Mouse (Mus musculus) left cerebral cortex, postnatal 4 days (tissue): ENCODE data around the gene Ggn. TPM values are rescaled to one million over a fixed set of nuclear protein-coding genes. Genes with fewer than 3 reads are reported as not detected.
"Not testable (repeated sequence)": the region's sequence is repeated elsewhere in the genome, so short reads cannot be mapped to it uniquely, and the experiment has no call there.

Source experiments
- DNase-seq: peaks from one replicate; pipeline ENCODE4 v3.0.0-alpha.2; 2022
- intact Hi-C: fragments of 180-260 bp; cut with DNase I; formaldehyde crosslinking; loops from one replicate; pipeline ENCODE4 v1.15.1; 2025
- total RNA-seq, 2 experiments: library from RNA; stranded (reverse); gene quantifications; 2 replicates each; pipeline ENCODE4 v1.2.3; 2021

The Ggn gene
- 1 to 10 TPM in 1 of 2 experiments, under 1 TPM in 1; 0.58 to 1.1 TPM for total RNA-seq

- peak; percentile 61 for DNase-seq
- intact Hi-C loops, result loop anchor here (5.0 kb wide), 1 partner anchor 132 kb away; the partner anchor contains the start of gene Dpf1
These were observed at the start of gene Ggn, which contains the start of gene Spred3 for GRCm38 (mm10) chr7:29170066-29170754. Ggn (plus strand) TSS chr7:29170210. Spred3 (minus strand) TSS chr7:29170411.

- intact Hi-C loops, result no loop called here
- DNase-seq, result no peak
These were observed 47.2 kb upstream of the Ggn start for GRCm38 (mm10) chr7:29122821-29123220.

- intact Hi-C loops, result no loop called here
- DNase-seq, result no peak
These were observed 46.3 kb upstream of the Ggn start for GRCm38 (mm10) chr7:29123531-29124358.

GRCm38 (mm10) chr7:29124970-29125369 is 45.0 kb upstream of the Ggn start, which contains the start of gene Ryr1:
Ryr1 (minus strand) TSS chr7:29125179.
- DNase-seq, result no peak
- intact Hi-C loops, result no loop called here

- intact Hi-C loops, result no loop called here
- no peak for DNase-seq
These were observed 43.7 kb upstream of the Ggn start for GRCm38 (mm10) chr7:29126173-29126915.

GRCm38 (mm10) chr7:29128725-29129124 is 41.3 kb upstream of the Ggn start:
- intact Hi-C loops, result no loop called here
- DNase-seq, result no peak

- intact Hi-C loops, result no loop called here
- no peak for DNase-seq
These were observed 35.8 kb upstream of the Ggn start for GRCm38 (mm10) chr7:29134230-29134629.

GRCm38 (mm10) chr7:29134693-29135386 is 35.2 kb upstream of the Ggn start, which contains the start of gene Rasgrp4:
Rasgrp4 (plus strand) TSS chr7:29134851.
- intact Hi-C loops, result no loop called here
- no peak for DNase-seq

GRCm38 (mm10) chr7:29137429-29137828 is 32.6 kb upstream of the Ggn start:
- intact Hi-C loops, result no loop called here
- DNase-seq, result no peak

GRCm38 (mm10) chr7:29139237-29139636 is 30.8 kb upstream of the Ggn start:
- intact Hi-C loops, DNase-seq: not testable (repeated sequence)

- no peak for DNase-seq
- intact Hi-C loops, result no loop called here
These were observed 28.6 kb upstream of the Ggn start for GRCm38 (mm10) chr7:29141416-29141815.

GRCm38 (mm10) chr7:29144006-29144405 is 26.0 kb upstream of the Ggn start:
- no peak for DNase-seq
- intact Hi-C loops, result no loop called here

- intact Hi-C loops, result no loop called here
- DNase-seq, result no peak
These were observed 23.2 kb upstream of the Ggn start for GRCm38 (mm10) chr7:29146625-29147367.

GRCm38 (mm10) chr7:29148771-29149170 is 21.2 kb upstream of the Ggn start:
- DNase-seq, result no peak
- intact Hi-C loops, result no loop called here

GRCm38 (mm10) chr7:29151486-29151885 is 18.5 kb upstream of the Ggn start:
- intact Hi-C loops, result no loop called here
- DNase-seq, result no peak

- intact Hi-C loops, result no loop called here
- no peak for DNase-seq
These were observed 15.8 kb upstream of the Ggn start for GRCm38 (mm10) chr7:29154018-29154720.

GRCm38 (mm10) chr7:29155196-29155837 is 14.7 kb upstream of the Ggn start:
- intact Hi-C loops, result no loop called here

More at GRCm38 (mm10) chr7:29155196-29155837, 14.7 kb upstream of the Ggn start:
- peak; percentile 90 for DNase-seq
